Mouse (Mus musculus) gonadal fat pad, adult 2 months (tissue): Measurements from ENCODE around the gene Angptl4. TPM values are rescaled to one million over a fixed set of nuclear protein-coding genes. Genes with fewer than 3 reads are reported as not detected.
"Not testable (repeated sequence)": the region's sequence is repeated elsewhere in the genome, so short reads cannot be mapped to it uniquely, and the experiment has no call there.

Source experiments
- DNase-seq: peaks from one replicate; pipeline ENCODE4 v3.0.0-alpha.2; 2012; ENCODE audit warnings: low read depth
- polyA plus RNA-seq: library from polyadenylated mRNA; depleted of rRNA; stranded (reverse); fragments of >200 nt; gene quantifications from 2 replicates; pipeline ENCODE4 v1.2.3, GENCODE M21; 2012; rRNA removed

The Angptl4 gene
- 171 and 402 TPM in 2 replicates for polyA plus RNA-seq

DNA sequence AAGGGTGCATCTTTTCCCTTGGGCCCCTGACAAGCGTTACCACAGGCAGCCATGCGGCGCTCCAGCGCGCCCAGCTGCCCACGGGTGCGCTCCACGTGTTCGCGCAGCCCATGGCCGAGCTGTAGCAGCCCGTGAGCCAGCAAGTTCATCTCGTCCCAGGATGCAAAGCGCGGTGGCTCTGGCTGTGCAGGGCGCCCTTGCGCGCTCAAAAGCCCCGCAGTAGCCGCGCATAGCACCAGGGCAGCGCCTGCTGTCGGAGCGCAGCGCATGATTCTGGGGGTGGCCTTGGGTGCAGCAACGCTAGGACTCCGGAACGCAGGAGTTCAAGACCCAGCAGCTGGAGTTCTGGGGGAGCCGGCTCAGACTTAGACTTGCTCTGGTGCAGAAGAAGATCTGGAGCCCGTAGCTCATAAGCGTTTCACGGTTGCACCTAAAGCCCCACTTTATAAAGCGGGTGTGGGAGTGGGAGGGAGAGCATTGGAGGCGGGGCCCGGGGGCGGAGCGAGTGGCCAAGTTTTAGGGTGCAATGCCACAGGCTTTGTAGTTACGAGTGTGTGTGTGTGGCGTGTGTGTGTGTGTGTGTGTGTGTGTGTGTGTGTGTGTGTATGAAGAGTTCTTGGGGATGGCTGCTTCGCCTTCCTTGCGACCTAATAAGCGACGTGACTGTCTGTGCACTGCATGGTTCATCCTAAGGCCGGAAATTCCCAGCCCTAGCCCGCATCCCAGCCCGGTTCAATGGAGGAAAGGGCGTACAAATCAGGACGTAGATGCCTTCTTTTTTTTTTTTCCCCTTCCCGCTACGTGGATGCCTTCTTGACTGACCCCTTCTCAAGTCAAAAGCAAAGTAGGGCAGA is at the start of gene Angptl4:
TSS of gene Angptl4 (minus strand) at position 707 of the 854 bp plus-strand sequence.
- no peak for DNase-seq

DNA sequence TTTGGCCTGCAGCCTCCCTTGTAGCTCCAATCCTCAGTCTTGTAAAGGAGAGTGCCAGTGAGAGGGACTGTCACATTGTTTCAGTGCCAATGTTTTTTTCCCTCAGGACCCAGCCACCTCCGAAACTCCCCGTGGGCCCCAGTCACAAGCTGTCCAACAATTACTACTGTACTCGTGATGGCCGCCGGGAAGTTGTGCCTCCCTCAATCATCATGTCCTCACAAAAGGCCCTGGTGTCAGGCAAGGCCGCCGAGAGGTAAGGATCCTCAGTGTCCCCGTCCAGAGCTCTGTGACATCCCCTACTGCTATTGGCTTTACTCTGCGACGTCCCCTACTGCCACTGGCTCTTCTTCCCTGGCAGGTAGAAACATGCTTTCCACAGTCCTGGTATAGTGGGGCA is 47.9 kb upstream of the Angptl4 start:
- no peak for DNase-seq

DNA sequence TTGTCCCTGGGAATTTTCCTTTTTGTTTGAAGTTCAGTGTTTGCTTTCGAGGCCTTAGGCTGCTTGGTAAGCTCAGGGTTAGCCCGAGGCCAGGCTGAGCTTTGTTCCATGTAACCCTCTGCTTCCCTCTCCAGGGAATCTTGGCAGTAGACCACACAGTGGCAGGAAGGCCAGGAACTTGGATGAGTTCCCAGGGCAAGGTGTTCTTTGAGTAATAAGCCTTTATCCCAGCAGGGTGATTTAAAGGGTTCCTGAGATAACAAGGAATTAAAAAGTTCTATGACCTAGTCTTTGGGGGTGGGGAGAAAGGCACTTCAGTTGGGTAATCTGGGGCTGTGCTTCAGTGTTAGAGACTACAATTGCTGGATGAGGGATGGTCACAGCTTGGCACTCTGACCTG is 47.3 kb upstream of the Angptl4 start:
- DNase-seq, result peak; percentile 99

DNA sequence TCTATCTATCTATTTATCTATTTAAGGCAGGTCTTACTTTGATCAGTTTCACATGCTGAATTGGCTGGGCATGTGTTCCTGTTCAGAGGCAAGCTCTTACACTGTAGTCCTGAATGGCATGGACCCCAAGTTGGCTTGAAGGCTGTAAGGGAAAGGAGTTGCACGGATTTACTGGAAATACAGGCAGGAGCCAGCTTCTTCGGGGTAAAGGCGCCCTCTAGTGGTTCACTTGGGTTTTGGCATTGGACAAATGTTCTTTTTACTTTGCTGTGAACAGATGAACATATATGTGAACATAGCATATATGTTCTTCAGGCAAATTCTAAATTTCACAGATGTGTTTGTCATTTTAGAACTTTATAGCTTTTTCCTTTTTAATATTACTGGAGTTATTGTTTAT is 45.2 kb upstream of the Angptl4 start:
- DNase-seq, result no peak

DNA sequence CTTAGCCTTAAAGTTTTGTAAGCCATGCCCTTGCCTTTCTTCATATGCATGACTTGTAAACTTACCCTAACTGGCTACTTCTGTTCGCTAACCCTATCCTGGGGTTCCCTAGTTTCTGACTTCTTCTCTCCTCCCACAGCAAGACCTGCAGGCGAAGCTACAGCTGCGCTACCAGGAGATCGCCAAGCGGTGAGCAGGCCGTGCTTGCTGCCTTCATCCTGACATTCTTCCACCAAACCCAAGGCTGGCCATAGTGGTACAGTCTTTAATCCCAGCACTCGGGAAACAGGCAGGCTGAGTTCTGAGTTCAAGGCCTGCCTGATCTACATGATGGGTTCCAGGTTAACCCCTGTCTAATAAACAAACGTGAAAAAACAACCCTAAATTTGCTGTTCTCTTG is 43.8 kb upstream of the Angptl4 start:
- no peak for DNase-seq

DNA sequence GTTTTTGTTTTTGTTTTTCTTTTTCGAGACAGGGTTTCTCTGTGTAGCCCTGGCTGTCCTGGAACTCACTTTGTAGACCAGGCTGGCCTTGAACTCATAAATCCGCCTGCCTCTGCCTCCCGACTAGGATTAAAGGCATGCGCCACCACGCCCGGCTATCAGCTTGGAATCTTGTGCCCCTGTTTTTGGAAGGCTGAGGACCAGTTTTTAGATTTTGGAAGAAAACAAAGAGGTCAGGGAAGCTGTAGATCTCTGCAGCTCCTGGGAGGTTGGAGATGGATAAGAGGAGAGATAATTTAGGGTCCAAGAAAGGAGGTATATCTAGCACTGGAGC is 43.3 kb upstream of the Angptl4 start:
- DNase-seq, result not testable (repeated sequence)

DNA sequence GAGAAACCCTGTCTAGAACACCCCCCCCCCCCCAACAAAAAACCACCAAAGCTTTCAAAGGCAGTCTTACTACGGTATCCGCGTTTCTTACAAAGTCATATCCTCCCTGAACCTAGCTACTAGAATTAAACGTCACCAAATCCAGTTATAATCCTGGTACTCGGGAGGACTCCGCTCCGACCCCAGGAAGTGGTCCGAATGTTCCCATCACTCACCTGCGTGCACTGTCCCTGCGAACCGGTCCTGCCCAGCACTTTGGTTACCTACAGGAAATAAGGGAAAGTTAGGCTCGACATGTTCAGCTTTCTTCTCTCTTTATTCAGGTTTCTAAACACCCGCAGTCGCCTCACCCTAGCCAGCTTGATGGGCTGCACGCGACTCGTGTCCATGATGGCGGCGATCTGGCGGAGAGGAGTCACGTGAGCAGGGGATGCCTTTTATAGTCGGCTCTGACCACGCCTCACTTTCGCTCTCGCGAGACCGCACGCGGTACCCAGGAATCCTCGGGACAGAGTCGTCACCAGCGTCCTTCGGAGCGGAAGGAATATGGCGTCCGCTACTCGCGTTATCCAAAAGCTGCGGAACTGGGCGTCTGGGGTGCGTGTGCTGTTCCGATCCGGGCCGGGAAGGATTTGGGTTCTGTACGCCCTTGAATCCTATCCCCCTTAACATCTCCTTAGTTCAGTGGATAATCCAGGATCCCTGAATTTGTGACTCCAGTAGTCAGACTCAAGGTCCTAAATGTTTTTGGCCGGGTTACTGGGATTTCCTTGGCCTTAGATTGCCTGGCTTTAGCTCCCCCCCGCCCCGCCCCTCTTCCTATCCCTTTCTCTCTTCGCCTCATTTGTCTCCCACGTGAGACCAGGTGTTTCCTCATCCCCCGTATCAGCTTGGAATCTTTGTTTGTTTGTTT is 42.7 kb upstream of the Angptl4 start, which contains the start of the genes Rps28 and Ndufa7:
TSS of gene Rps28 (minus strand) at position 479 of the 913 bp plus-strand sequence.
TSS of gene Ndufa7 (plus strand) at position 489 of the 913 bp plus-strand sequence.
- no peak for DNase-seq

DNA sequence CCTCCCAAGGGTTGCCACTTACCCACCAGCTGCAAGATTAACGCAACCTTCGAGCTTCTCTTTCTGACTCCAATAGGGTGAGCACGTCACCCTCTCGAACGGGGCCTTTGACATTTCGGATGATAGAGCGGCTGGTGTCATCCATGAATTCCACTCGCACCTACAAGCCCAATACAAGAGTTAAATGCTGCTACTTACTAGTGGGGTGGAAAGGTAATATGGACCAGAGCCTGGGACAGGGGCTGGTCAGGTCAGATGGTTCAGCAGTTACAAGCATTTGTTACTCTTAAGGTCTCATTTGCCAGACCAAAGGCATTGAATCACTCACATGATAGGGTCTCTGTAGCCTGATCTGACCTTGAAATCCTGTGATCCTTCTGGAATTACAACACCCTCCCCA is 41.5 kb upstream of the Angptl4 start:
- DNase-seq, result not testable (repeated sequence)

DNA sequence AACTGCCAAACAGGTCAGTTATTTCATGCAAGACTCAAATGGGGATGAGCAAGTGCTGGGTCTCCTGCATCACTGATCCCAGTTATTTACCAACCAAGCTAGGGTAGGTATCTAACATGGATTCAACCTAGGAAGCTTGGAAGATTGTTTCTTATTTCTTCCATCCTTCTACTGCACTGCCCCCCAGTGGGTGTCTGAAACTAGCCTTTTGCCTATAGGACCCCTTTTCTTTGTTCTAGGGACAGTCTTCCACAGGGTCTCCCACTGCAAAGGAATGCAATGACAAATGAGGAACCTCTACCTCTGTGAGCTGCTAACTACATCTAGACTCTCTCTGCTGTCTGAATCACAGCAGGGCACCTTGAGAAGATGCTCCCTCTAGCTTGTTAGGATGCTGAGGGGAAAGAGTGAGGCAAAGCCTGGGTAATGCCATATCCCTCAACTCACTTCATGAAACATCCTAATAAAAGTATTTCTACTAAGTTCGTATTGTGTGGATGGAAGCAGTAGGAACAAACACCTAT is 40.9 kb upstream of the Angptl4 start:
- no peak for DNase-seq

DNA sequence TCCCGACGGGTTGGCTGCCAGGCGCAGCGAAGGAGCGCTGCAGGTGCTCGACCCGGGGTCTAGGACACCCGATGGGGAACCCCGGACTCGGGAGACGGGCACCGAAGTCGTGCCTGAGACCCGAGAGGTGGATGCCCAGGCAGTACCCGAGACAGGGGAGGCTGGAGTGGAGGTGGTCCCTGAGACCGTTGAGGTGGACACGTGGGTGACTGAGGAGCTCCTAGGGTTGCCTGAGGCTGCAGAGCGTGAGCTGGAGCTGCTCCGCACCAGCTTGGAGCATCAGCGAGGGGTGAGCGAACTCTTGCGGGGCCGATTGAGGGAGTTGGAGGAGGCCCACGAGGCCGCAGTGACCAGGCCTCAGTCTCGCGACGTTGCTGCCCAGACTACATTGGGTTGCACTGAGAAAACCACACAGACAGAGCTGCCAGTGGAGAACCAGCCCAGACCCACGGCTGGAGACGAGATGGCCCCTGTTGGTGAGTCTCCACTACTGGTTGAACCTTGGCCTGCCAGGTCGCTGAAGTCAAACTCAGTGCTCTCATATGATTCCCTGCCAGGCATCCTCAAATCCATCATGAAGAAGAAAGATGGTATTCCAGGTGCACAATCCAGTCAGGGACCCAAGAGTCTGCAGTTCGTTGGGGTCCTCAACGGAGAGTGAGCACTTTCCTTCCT is 36.5 kb upstream of the Angptl4 start:
- DNase-seq, result no peak

DNA sequence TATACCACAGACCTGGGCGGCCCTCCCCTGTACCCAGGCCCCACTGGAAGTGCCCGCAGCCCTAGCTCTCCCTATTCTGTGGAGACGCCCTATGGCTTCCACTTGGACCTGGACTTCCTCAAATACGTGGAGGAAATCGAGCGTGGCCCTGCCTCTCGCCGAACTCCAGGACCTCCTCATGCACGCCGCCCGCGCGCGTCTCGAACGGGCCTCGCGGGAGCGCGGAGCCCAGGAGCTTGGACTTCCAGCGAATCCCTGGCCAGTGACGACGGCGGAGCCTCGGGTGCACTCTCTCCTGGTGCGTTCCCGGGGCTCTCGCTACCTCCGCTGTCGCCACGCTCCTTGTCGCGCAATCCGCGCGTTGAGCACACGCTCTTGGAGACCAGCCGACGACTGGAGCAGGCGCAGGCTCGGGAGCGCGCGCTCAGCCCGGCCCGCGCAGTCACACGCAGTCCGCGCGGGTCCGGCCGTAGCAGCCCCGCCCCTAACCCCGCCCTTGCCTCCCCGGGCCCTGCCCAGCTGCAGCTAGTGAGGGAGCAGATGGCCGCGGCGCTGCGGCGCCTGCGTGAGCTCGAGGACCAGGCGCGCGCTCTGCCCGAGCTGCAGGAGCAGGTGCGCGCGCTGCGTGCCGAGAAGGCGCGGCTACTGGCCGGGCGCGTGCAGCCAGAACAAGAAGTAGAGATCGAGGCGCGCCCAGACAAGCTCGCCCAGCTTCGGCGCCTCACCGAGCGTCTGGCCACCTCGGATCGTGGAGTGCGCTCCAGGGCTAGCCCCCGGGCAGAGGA is 35.7 kb upstream of the Angptl4 start:
- no peak for DNase-seq

DNA sequence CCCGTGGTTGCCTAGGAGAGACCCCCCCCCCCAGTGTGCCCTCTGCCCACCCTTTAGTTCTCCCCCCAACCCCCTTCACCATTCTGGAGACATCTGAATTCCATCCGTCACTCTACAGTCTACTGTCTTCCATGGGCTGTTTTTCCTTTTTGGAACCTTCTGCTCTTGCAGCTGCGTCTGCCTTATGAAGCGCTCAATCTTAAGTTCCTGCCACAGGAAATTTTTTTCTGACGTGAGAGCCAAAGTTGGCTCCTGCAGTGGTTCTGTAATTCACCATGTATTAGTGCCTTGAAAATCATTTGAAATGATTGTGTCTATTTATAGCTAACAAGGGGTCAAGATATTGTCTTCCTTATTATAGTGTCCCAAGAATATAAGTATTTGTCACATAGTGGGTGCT is 35.0 kb upstream of the Angptl4 start:
- DNase-seq, result no peak

DNA sequence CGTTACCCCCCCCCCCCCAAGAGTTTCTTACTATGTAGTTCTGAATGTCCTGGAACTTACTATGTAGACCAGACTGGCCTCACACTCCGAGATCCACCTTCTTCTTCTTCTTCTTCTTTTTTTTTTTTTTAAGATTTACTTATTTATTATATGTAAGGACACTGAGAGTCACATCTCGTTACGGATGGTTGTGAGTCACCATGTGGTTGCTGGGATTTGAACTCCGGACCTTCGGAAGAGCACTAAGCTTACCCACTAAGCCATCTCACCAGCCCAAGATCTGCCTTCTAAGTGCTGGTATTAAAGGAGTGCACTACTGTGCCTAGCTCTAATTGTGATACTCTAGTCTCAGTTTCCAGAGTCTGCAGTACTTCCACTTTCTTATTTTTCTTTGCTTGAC is 33.8 kb upstream of the Angptl4 start:
- DNase-seq, result no peak

DNA sequence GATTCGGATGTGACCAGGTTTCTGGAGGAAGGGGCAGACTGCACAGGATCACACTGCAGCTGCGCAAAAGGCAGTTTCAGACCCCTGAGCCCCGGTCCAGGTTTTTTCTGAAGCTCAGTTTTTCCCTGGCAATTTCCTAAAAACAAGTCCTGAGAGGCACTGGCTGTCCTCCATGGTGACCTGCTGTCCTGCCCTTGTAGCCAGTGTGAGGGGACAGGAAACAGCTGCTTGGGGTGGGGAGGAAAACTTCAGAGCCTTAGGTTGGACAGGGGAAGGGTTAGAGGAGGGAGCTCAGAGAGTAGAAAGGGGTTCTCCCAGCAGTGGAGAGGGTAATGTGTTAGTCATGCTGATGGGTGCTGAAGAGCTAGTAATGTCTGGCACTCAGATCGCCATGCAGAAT is 31.4 kb upstream of the Angptl4 start:
- DNase-seq, result no peak

DNA sequence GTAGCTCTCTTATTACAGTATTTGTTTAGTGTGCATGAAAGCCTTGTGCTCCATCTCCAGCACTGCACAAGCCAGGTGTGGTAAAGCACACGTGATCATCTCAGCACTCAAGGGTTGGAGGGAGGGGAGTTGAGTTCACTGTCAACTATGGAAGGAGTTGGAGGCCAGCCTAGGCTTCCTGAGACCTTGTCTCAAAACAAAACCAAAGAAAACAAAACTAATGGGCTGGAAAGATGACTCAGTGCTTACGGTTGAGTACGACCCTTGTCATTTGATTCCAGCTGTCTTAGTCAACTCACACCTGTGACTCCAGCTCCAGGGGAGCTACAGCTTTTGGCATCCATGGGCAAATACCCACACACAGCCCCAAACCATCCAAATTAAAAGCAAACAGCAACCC is 30.8 kb upstream of the Angptl4 start:
- no peak for DNase-seq

DNA sequence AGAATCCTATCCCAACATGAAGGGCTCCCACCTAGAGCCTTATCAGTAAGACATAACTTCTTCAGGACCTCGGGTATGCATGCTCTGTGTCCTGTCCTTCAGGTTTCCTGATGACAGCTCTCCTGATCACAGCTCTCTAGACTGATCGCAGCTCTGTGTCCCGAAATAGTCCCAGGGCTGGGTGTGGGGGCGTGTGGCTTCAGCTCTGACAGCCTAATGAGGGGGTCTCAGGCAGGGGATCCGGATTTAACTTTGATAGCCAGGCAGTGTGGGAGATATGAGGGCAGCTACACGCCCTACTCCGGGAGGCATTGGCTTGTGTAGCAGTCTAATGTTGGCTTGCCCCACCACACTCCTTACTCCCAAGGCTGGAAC is 29.5 kb upstream of the Angptl4 start:
- no peak for DNase-seq

DNA sequence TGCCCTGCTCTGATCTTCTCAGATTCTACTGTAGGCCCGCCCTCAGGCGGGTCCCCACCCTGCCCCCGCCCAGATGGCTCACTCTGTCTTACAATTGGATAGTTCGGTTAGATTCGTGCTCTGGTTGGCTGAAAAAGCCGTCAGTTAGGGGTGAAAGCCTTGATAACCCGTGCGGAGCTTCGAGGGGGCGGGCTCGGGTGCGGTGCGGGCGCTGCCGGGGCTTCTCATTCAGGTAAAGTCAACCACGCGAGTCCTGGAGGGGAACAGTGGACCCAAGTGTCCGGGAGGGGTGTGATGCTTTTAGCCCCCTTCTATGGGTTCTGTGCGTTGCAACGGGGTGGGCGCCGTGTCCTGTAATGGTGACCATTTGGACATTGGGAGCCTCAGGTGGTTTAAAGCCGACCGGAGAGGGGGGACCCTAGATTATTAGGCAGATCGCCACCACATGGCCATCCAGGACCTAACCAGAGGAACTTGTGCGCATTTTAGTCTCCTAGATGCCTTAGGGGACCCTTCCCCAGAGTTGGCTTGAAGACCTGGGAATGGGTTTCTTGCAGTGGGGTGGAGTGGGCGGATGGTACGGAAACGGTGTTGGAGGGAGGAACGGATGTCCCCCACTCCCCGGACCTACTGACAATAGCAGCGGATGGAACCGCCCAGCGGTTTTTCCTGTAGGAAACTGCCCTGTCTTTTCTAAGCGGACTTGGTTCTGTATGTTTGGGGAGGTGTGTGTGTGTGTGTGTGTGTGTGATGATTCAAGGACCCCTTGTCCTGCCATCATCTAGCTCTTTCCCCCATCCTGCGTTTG is 28.9 kb upstream of the Angptl4 start, which contains the start of gene Kank3:
TSS of gene Kank3 (plus strand) at position 186 of the 808 bp plus-strand sequence.
- DNase-seq, result peak; percentile 62

DNA sequence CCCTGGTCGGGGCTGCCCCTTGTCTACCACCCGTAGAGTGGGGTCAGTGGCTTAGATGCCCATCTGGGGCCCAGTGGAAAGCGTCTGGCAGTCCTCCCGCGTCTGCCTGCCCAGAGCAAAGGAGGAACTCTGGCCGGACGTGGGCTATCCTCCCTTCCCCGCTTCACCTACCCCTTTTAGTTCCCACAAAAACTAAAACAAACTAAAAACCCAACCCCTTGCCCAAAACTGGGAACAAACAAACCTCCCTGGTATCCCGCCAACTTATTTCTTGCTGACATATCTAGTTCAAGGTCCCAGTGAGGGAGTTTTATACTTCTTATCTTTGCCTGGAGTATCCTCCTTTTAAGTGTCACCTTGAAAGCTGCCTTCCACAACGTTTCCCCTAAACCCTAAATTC is 26.6 kb upstream of the Angptl4 start:
- DNase-seq, result no peak

DNA sequence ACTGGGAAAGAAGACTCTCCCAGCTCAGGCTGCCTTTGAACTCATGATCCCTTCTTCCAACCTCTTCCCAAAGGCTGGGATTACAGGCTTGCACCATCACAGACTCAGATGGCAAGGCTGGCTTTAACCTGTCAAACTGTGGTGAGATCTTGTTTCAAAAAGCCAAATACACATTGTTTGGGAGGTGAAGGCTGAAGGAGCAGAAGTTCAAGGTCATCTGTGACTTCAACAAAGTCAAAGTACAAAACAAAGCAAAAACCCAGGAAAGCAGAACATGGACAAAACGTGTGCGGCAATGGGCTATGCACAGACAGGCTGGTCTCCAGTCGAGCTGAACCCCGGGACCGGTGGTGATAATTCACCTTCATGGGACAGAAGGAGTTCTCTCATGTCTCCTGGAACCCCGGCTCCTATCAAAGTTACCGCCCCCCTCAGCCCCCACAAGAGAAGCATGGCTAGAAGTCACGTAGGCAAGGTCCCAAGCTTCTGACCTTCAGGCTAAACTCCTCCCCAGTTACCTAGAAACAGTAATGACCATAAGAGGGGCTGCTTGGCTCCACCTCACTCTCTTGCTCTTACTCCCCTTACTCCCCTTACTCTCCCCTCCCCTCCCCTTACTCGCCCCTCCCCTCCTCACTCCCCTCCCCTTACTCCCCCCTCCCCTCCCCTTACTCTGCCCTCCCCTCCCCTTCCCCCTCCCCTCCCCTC is 25.7 kb upstream of the Angptl4 start:
- no peak for DNase-seq

DNA sequence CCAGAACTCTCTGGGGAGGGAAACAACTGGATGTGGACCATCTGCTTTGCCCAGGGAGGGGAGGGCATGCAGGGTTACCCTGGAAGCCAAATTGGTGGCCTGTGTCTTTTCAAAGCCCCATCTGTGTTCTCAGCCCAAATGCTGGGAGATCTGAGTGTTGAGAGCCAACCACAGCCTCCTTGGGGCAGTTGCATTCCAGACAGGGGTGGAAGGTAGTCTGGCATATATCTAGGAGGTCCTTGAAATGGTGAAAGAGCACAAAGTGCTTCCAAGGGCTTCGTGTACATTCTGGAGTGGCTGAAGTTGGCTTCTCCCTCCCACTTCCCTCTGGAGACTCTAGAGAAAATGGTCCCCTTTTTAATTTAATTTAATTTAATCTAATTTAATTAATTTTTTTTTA is 23.1 kb upstream of the Angptl4 start:
- DNase-seq, result no peak
